ENCODE assay signal across 9 mouse cellular contexts in the genomic region with DNA sequence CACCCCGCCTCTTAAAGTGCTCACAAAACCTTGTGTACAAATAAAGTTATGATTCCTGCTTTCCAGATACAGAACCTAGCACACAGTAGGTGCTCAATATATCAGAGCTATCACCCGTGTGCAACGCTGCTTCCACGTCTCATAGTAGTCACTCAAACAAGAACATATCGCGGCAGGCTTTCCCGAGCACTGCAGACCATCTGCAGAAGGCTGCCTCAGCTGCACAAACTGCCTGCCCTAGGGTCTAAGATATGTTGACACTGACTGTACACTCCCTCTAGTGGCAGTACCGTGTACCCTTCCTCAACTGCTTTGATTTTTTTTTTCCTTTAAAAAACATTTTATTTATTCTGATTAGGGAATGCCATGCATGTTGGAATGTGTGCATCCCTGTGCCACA. TPM values are rescaled to one million over a fixed set of nuclear protein-coding genes. Genes with fewer than 3 reads are reported as not detected.
DNase-seq lines count a peak whose midpoint lies in the region; ATAC-seq and TF ChIP-seq lines count a peak whose summit lies in the region.
"Had no signal": no experiment of that assay in that cellular context is flagged by ENCODE, and none has a peak within 500 bp of the region (broad histone marks: within the 10 kb centered on the region; RNA-seq: fewer than 3 reads in every experiment).

No protein-coding gene starts in this region.

- no peak overlapping the region for H3K9ac ChIP-seq in ES-Bruce4 (ENCODE audit: low read depth, poor library complexity, severe bottlenecking)
- H3K9ac ChIP-seq in hindbrain, postnatal 0 days (replicated peaks; ENCODE audit: low read length): no peak overlapping the region
- no peak overlapping the region for H3K9ac ChIP-seq in lung, embryonic 15.5 days
- H3K9ac ChIP-seq: liver, embryonic 13.5 days had no signal

- H3K4me2 ChIP-seq in hindbrain, postnatal 0 days (ENCODE audit: low read depth, low read length): no peak overlapping the region
- peak overlapping the region; percentile 33 for H3K4me2 ChIP-seq in lung, embryonic 15.5 days
- H3K4me2 ChIP-seq: liver, embryonic 13.5 days had no signal

- H3K4me1 ChIP-seq in heart, embryonic 10.5 days: no peaks in the 10 kb centered on the region
- H3K4me1 ChIP-seq in ES-Bruce4 (ENCODE audit: control insufficient read depth, insufficient read depth, low read length): no peaks in the 10 kb centered on the region
- H3K4me1 ChIP-seq in hindbrain, postnatal 0 days (ENCODE audit: insufficient read depth, low read length): no peaks in the 10 kb centered on the region
- H3K4me1 ChIP-seq in lung, embryonic 15.5 days: no peaks in the 10 kb centered on the region
- H3K4me1 ChIP-seq: liver, embryonic 13.5 days had no signal

- peak; percentile 49; the same call in 1 of the 2 replicates for ATAC-seq in hindbrain, postnatal 0 days
- peak; percentile 42; the same call in 1 of the 2 replicates for ATAC-seq in lung, embryonic 15.5 days (ENCODE audit: borderline replicate concordance, extremely low read depth, low FRiP score, low TSS enrichment)

- H3K4me3 ChIP-seq in heart, embryonic 10.5 days: no peak overlapping the region
- H3K4me3 ChIP-seq in ES-Bruce4 (ENCODE audit: low read depth, low read length): no peak overlapping the region
- H3K4me3 ChIP-seq in hindbrain, postnatal 0 days (ENCODE audit: low read length): no peak overlapping the region
- no peak overlapping the region for H3K4me3 ChIP-seq in lung, embryonic 15.5 days
- H3K4me3 ChIP-seq: liver, embryonic 13.5 days had no signal

- H3K27me3 ChIP-seq in heart, embryonic 10.5 days (ENCODE audit: insufficient read depth, poor library complexity, severe bottlenecking): no peaks in the 10 kb centered on the region; the same call in 1 of the 2 replicates
- H3K27me3 ChIP-seq in ES-Bruce4 (ENCODE audit: control insufficient read depth, insufficient read depth, low read length, poor library complexity, severe bottlenecking): no peaks in the 10 kb centered on the region
- H3K27me3 ChIP-seq in hindbrain, postnatal 0 days (ENCODE audit: insufficient read depth, low read length): no peaks in the 10 kb centered on the region
- no peaks in the 10 kb centered on the region for H3K27me3 ChIP-seq in lung, embryonic 15.5 days
- H3K27me3 ChIP-seq: liver, embryonic 13.5 days had no signal

- TF ChIP-seq CTCF in ES-Bruce4 (IDR thresholded peaks at IDR 0.05; ENCODE audit: low read depth, low read length): peak; percentile 49
- TF ChIP-seq CTCF in hindbrain, postnatal 0 days (IDR thresholded peaks at IDR 0.05; ENCODE audit: low read depth): peak; percentile 83

- no peaks in the 10 kb centered on the region for H3K9me3 ChIP-seq in heart, embryonic 10.5 days
- no peaks in the 10 kb centered on the region for H3K9me3 ChIP-seq in ES-Bruce4 (replicated peaks; ENCODE audit: control insufficient read depth, insufficient read depth, low read length, poor library complexity, severe bottlenecking)
- no peaks in the 10 kb centered on the region for H3K9me3 ChIP-seq in hindbrain, postnatal 0 days (ENCODE audit: low read length)
- H3K9me3 ChIP-seq in lung, embryonic 15.5 days: no peaks in the 10 kb centered on the region
- H3K9me3 ChIP-seq: liver, embryonic 13.5 days had no signal

- TF ChIP-seq POLR2A in ES-Bruce4 (IDR thresholded peaks at IDR 0.05; ENCODE audit: insufficient read depth, low read length): no peak

- H3K36me3 ChIP-seq in heart, embryonic 10.5 days: no peaks in the 10 kb centered on the region
- H3K36me3 ChIP-seq in ES-Bruce4 (ENCODE audit: control insufficient read depth, insufficient read depth, low read length, poor library complexity, severe bottlenecking): no peaks in the 10 kb centered on the region
- H3K36me3 ChIP-seq in hindbrain, postnatal 0 days (ENCODE audit: insufficient read depth, low read length): no peaks in the 10 kb centered on the region
- H3K36me3 ChIP-seq in lung, embryonic 15.5 days: no peaks in the 10 kb centered on the region
- H3K36me3 ChIP-seq: liver, embryonic 13.5 days had no signal

- TF ChIP-seq EP300 in ES-Bruce4 (IDR thresholded peaks at IDR 0.05; ENCODE audit: insufficient read depth, low read depth, low read length): no peak

- WGBS in heart, embryonic 10.5 days: 40% methylated on average over 8 of the region's 8 CpGs
- WGBS in hindbrain, postnatal 0 days: 37% methylated on average over 8 of the region's 8 CpGs
- WGBS in lung, embryonic 15.5 days: 26% methylated on average over 8 of the region's 8 CpGs

- DNase-seq in heart, adult 18-20 months: peak; percentile 56 to 69
- DNase-seq in heart, embryonic 10.5 days (ENCODE audit: low spot score): no peak
- peak; percentile 82 for DNase-seq in embryo, embryonic 11 days
- DNase-seq in hindbrain, postnatal 0 days (ENCODE audit: low spot score): peak; percentile 80
- peak; percentile 47 for DNase-seq in thymus, postnatal 25 days
- no peak for DNase-seq in spleen, postnatal 4 days (ENCODE audit: low spot score in 2 of 2)
- DNase-seq: liver, embryonic 13.5 days had no signal

- H3K27ac ChIP-seq in heart, embryonic 10.5 days: no peak overlapping the region
- H3K27ac ChIP-seq in ES-Bruce4 (ENCODE audit: insufficient read depth, low read length): no peak overlapping the region
- no peak overlapping the region for H3K27ac ChIP-seq in hindbrain, postnatal 0 days
- no peak overlapping the region for H3K27ac ChIP-seq in lung, embryonic 15.5 days
- H3K27ac ChIP-seq: liver, embryonic 13.5 days had no signal

RNA-seq across cellular contexts. Expression of gene Arntl, which starts 40.2 kb away (rescaled TPM):
- 10 to 100 TPM; 18.5 to 22.6 TPM for total RNA-seq in heart, adult 18-20 months (2021)
- polyA plus RNA-seq in heart, embryonic 10.5 days (2016; fragmentation: Nextera tagmentation; extraction: Ambion mirVana): 6.3 and 7.0 TPM in 2 replicates
- 13.3 and 13.8 TPM in 2 replicates for polyA plus RNA-seq in ES-Bruce4 (2011; ENCODE audit: insufficient read depth, insufficient read length, low read depth, missing spikeins)
- total RNA-seq in hindbrain, postnatal 0 days (2014; rRNA removed): 23.5 and 29.9 TPM in 2 replicates
- polyA plus RNA-seq in hindbrain, postnatal 0 days (2015; fragmentation: Nextera tagmentation; extraction: Ambion mirVana): 19.8 and 22.2 TPM in 2 replicates
- 11.1 and 11.8 TPM in 2 replicates for polyA plus RNA-seq in lung, embryonic 15.5 days (2015; fragmentation: Nextera tagmentation; extraction: Ambion mirVana)

Comparison
In these comparisons a context has a peak if more than half of its experiments do, and no peak if none do; other contexts are left out.
1. DNase-seq: peak in heart, adult 18-20 months (2 of 2), embryo, embryonic 11 days (single experiment), hindbrain, postnatal 0 days (single experiment) and thymus, postnatal 25 days (single experiment); none in heart, embryonic 10.5 days (single experiment) and spleen, postnatal 4 days (0 of 2).